Mouse (Mus musculus): ENCODE results near the gene Aqp7. TPM values are rescaled to one million over a fixed set of nuclear protein-coding genes. Genes with fewer than 3 reads are reported as not detected.

Aqp7 gene
- polyA plus RNA-seq, 1 experiment from 2014 or later, result 0.42 TPM

- no peaks in the 10 kb centered on the region for H3K27me3 ChIP-seq (replicated peaks)
- H3K9me3 ChIP-seq, result no peaks in the 10 kb centered on the region
- no peaks in the 10 kb centered on the region for H3K36me3 ChIP-seq
- no peak overlapping the region for H3K27ac ChIP-seq
- no peak for ATAC-seq (ENCODE audit: insufficient read depth, low FRiP score, low read depth)
- no peak overlapping the region for H3K4me3 ChIP-seq (replicated peaks)
- WGBS, result 37% methylated on average over 1 of the region's 1 CpGs
- peaks cover 3% of the 10 kb centered on the region; the same call in 1 of the 2 replicates for H3K4me1 ChIP-seq
- no peak overlapping the region for H3K4me2 ChIP-seq
- no peak overlapping the region for H3K9ac ChIP-seq
These were observed 8.3 kb upstream of the Aqp7 start for GRCm38 (mm10) chr4:41056253-41056652.

- ATAC-seq (ENCODE audit: insufficient read depth, low FRiP score, low read depth), result peak; percentile 68
- no peaks in the 10 kb centered on the region for H3K27me3 ChIP-seq (replicated peaks)
- H3K4me2 ChIP-seq, result peak overlapping the region; percentile 21
- no peaks in the 10 kb centered on the region for H3K9me3 ChIP-seq
- 0 out of 2 replicates have a peak overlapping the region, but pooled peaks have one; percentile 6 for H3K27ac ChIP-seq
- H3K9ac ChIP-seq, result no peak overlapping the region
- H3K36me3 ChIP-seq, result no peaks in the 10 kb centered on the region
- peaks cover 5% of the 10 kb centered on the region for H3K4me1 ChIP-seq
- H3K4me3 ChIP-seq (replicated peaks), result no peak overlapping the region
- WGBS, result 45% methylated on average over 13 of the region's 13 CpGs
These were observed 7.2 kb upstream of the Aqp7 start for GRCm38 (mm10) chr4:41055111-41055510.

- no peaks in the 10 kb centered on the region for H3K9me3 ChIP-seq
- H3K36me3 ChIP-seq, result no peaks in the 10 kb centered on the region
- H3K4me2 ChIP-seq, result no peak overlapping the region
- peaks cover 5% of the 10 kb centered on the region for H3K4me1 ChIP-seq
- H3K9ac ChIP-seq, result no peak overlapping the region
- no peak for ATAC-seq (ENCODE audit: insufficient read depth, low FRiP score, low read depth)
- no peak overlapping the region for H3K27ac ChIP-seq
- WGBS, result 77% methylated on average over 7 of the region's 7 CpGs
- no peaks in the 10 kb centered on the region for H3K27me3 ChIP-seq (replicated peaks)
- H3K4me3 ChIP-seq (replicated peaks), result no peak overlapping the region
These were observed 3.8 kb upstream of the Aqp7 start for GRCm38 (mm10) chr4:41051781-41052180.

GRCm38 (mm10) chr4:41050726-41051675 is 3.1 kb upstream of the Aqp7 start:
- Histone ChIP-seq H3K9ac (no peak overlapping the region), H3K27me3 (replicated peaks) (no peaks in the 10 kb centered on the region), H3K4me1 (peaks cover 5% of the 10 kb centered on the region), H3K4me2 (peak overlapping the region; percentile 44), H3K9me3 (no peaks in the 10 kb centered on the region), H3K36me3 (no peaks in the 10 kb centered on the region), H3K27ac (no peak overlapping the region), H3K4me3 (replicated peaks) (no peak overlapping the region)
- ATAC-seq (ENCODE audit: insufficient read depth, low FRiP score, low read depth), result peak; percentile 29; the same call in 1 of the 2 replicates
- 32% methylated on average over 16 of the region's 16 CpGs for WGBS

- Histone ChIP-seq H3K36me3 (no peaks in the 10 kb centered on the region), H3K4me1 (peaks cover 2% of the 10 kb centered on the region), H3K9ac (no peak overlapping the region), H3K4me3 (replicated peaks) (no peak overlapping the region), H3K27ac (no peak overlapping the region), H3K9me3 (no peaks in the 10 kb centered on the region), H3K27me3 (replicated peaks) (no peaks in the 10 kb centered on the region), H3K4me2 (no peak overlapping the region)
- no peak for ATAC-seq (ENCODE audit: insufficient read depth, low FRiP score, low read depth)
- WGBS, result 56% methylated on average over 2 of the region's 2 CpGs
These were observed 987 bp upstream of the Aqp7 start for GRCm38 (mm10) chr4:41048926-41049325.

GRCm38 (mm10) chr4:41046254-41046795 is 1.6 kb downstream of the Aqp7 start:
- 79% methylated on average over 13 of the region's 13 CpGs for WGBS
- H3K9me3 ChIP-seq, result no peaks in the 10 kb centered on the region
- peaks cover 2% of the 10 kb centered on the region for H3K4me1 ChIP-seq
- H3K27ac ChIP-seq, result no peak overlapping the region
- H3K27me3 ChIP-seq (replicated peaks), result no peaks in the 10 kb centered on the region
- H3K36me3 ChIP-seq, result no peaks in the 10 kb centered on the region
- H3K4me2 ChIP-seq, result no peak overlapping the region
- no peak overlapping the region for H3K4me3 ChIP-seq (replicated peaks)
- no peak for ATAC-seq (ENCODE audit: insufficient read depth, low FRiP score, low read depth)
- no peak overlapping the region for H3K9ac ChIP-seq

- H3K27ac ChIP-seq, result no peak overlapping the region
- 68% methylated on average over 3 of the region's 3 CpGs for WGBS
- H3K36me3 ChIP-seq, result no peaks in the 10 kb centered on the region
- H3K9ac ChIP-seq, result no peak overlapping the region
- no peaks in the 10 kb centered on the region for H3K27me3 ChIP-seq (replicated peaks)
- no peak for ATAC-seq (ENCODE audit: insufficient read depth, low FRiP score, low read depth)
- no peaks in the 10 kb centered on the region for H3K9me3 ChIP-seq
- H3K4me1 ChIP-seq, result peaks cover 3% of the 10 kb centered on the region; the same call in 1 of the 2 replicates
- H3K4me3 ChIP-seq (replicated peaks), result no peak overlapping the region
- H3K4me2 ChIP-seq, result no peak overlapping the region
These were observed 2.7 kb downstream of the Aqp7 start for GRCm38 (mm10) chr4:41045288-41045687.

GRCm38 (mm10) chr4:41043961-41044360 is 4.0 kb downstream of the Aqp7 start:
- Histone ChIP-seq H3K27me3 (replicated peaks) (no peaks in the 10 kb centered on the region), H3K9ac (no peak overlapping the region), H3K4me1 (peaks cover 3% of the 10 kb centered on the region; the same call in 1 of the 2 replicates), H3K27ac (no peak overlapping the region), H3K4me3 (replicated peaks) (no peak overlapping the region), H3K4me2 (no peak overlapping the region), H3K36me3 (no peaks in the 10 kb centered on the region), H3K9me3 (no peaks in the 10 kb centered on the region)
- 82% methylated on average over 5 of the region's 5 CpGs for WGBS
- no peak for ATAC-seq (ENCODE audit: insufficient read depth, low FRiP score, low read depth)

- Histone ChIP-seq H3K9me3 (no peaks in the 10 kb centered on the region), H3K27me3 (replicated peaks) (no peaks in the 10 kb centered on the region), H3K4me1 (peaks cover 3% of the 10 kb centered on the region; the same call in 1 of the 2 replicates), H3K4me3 (replicated peaks) (no peak overlapping the region), H3K9ac (no peak overlapping the region), H3K4me2 (no peak overlapping the region), H3K36me3 (no peaks in the 10 kb centered on the region), H3K27ac (no peak overlapping the region)
- no peak for ATAC-seq (ENCODE audit: insufficient read depth, low FRiP score, low read depth)
- WGBS, result 74% methylated on average over 12 of the region's 12 CpGs
These were observed 5.1 kb downstream of the Aqp7 start for GRCm38 (mm10) chr4:41042880-41043279.

- no peak overlapping the region for H3K27ac ChIP-seq
- 48% methylated on average over 7 of the region's 7 CpGs for WGBS
These were observed 7.0 kb downstream of the Aqp7 start for GRCm38 (mm10) chr4:41040983-41041382.

GRCm38 (mm10) chr4:41037942-41038341 is 10.0 kb downstream of the Aqp7 start:
- no peaks in the 10 kb centered on the region for H3K27me3 ChIP-seq (replicated peaks)
- 0 out of 2 replicates have a peak, but pooled peaks cover 3% of the 10 kb centered on the region for H3K4me1 ChIP-seq
- WGBS, result 64% methylated on average over 3 of the region's 3 CpGs
- no peak overlapping the region for H3K27ac ChIP-seq
- no peak for ATAC-seq (ENCODE audit: insufficient read depth, low FRiP score, low read depth)
- H3K9ac ChIP-seq, result no peak overlapping the region
- no peaks in the 10 kb centered on the region for H3K9me3 ChIP-seq
- no peak overlapping the region for H3K4me3 ChIP-seq (replicated peaks)
- H3K4me2 ChIP-seq, result no peak overlapping the region
- H3K36me3 ChIP-seq, result no peaks in the 10 kb centered on the region

More at GRCm38 (mm10) chr4:41040983-41041382, 7.0 kb downstream of the Aqp7 start:
- no peak overlapping the region for H3K9ac ChIP-seq
- no peak overlapping the region for H3K4me3 ChIP-seq (replicated peaks)
- H3K36me3 ChIP-seq, result no peaks in the 10 kb centered on the region
- no peaks in the 10 kb centered on the region for H3K9me3 ChIP-seq
- 0 out of 2 replicates have a peak, but pooled peaks cover 3% of the 10 kb centered on the region for H3K4me1 ChIP-seq
- no peak overlapping the region for H3K4me2 ChIP-seq
- no peak; the same call in 1 of the 2 replicates for ATAC-seq (ENCODE audit: insufficient read depth, low FRiP score, low read depth)
- no peaks in the 10 kb centered on the region for H3K27me3 ChIP-seq (replicated peaks)

- H3K9me3 ChIP-seq, result no peaks in the 10 kb centered on the region
- H3K4me3 ChIP-seq (replicated peaks), result no peak overlapping the region
- no peaks in the 10 kb centered on the region for H3K27me3 ChIP-seq (replicated peaks)
- ATAC-seq (ENCODE audit: insufficient read depth, low FRiP score, low read depth), result no peak
- 66% methylated on average over 3 of the region's 3 CpGs for WGBS
- H3K36me3 ChIP-seq, result no peaks in the 10 kb centered on the region
- H3K4me1 ChIP-seq, result no peaks in the 10 kb centered on the region
- H3K4me2 ChIP-seq, result no peak overlapping the region
- H3K9ac ChIP-seq, result no peak overlapping the region
- H3K27ac ChIP-seq, result no peak overlapping the region
These were observed 16.7 kb downstream of the Aqp7 start for GRCm38 (mm10) chr4:41031242-41031641.
